Mouse (Mus musculus): ENCODE results near the gene Ell3.

The Ell3 gene

DNA sequence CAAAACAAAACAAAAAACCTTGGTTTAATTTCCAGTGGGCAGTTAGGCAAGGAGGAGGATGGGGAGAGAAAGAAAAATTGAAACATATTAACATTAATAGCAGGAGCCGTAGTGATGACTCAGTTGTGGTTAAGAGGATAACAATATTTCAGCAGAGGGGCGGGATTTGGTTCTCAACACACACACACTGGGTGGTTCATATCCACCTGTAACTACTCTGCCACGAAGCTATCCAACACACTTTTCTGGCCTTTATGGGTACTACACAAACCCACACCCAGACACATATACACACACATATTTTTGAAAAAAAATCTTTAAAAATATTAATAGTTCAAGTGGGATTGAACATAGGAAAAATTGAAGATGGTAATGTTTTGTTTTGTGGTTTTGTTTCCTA lies 2.9 kb upstream of the Ell3 start:
- DNase-seq, result no peak

DNA sequence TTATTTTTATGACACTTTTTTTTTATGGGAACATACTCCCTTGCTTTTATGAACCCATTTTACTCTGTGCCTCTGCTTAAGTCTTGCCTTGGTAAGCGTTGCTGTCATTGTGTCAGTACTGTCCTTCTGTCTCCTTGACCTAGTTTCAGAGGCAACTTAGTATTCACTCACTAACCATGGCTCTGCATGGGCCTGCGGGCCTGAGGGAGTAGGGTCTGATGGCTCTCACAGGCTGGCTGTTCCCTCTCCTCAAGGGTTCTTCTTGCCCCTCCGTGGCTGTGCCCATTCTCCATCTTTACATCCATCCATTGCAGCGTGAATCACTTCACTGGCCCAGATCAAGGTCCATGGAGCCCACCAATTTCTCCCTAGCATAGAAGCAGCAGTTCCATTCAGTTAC lies 2.4 kb upstream of the Ell3 start:
- no peak for DNase-seq

DNA sequence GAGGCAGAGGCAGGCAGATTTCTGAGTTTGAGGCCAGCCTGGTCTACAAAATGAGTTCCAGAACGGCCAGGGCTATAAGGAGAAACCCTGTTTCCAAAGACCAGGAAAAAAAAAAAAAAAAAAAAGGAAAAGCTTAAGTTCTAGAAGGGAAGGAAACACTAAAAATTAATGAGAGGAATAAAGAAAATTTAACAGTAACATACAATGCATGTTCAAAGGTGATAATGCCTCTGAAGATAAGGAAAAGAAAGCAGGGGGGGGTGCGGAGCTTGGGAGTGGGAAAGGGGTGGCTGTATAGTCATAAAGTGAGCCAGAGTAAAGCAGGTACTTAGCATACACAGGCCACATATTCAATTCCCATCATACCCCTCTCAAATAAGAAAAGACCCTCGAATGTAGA lies 1.0 kb upstream of the Ell3 start:
- no peak for DNase-seq

DNA sequence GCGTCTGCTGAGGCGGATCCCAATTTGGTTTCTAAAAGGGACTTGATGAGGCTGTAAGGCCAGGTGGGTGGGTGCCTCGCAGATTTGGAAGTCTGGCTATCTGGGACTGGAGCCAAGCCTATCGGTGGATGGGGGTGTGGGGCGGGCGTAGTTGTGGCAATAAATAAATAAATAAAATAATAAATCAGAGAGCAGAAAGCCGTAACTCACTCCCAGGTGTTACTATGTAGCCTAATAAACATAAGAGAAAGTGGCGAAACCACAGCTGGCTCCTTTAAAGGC lies 1.1 kb downstream of the Ell3 start:
- DNase-seq, result no peak

DNA sequence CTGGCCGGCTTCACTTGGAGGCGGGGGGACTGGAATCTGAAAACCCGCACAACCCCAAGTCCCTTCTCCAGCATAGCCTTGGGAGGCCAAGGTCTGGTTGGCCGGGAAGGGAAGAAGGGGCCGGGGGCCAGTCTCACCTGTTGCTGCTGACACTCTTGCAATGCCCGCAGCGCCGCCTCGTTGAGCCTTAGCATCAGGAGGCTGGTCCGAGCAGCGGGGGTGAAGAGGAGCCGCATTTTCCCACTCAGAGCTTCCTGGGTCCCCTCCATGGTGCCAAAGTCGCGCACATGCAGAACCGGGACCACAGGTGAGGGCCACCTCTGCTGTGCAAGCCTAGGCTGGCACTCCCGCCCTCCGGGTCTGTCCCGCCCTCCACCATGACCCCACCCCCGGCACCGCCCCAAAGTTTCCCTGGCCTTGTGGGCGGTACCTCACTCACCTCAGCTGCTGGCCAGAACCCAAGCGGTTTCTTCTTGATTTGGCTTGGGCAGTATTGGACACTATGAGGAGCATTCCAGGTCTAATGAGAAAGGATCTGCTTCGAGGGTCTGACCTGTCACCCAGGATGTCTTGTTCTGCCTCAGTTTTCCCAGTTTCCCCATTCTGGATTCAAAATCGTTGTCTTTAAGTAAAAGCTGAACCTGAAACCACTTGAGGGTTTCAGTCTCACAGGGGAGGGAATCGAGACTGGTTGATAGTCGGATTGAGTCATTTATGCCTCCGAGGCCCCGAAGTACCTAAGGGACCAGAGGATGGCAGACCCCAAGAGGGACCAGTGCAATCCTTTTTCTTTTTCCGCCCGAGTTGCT lies 1.6 kb downstream of the Ell3 start:
- no peak for DNase-seq

DNA sequence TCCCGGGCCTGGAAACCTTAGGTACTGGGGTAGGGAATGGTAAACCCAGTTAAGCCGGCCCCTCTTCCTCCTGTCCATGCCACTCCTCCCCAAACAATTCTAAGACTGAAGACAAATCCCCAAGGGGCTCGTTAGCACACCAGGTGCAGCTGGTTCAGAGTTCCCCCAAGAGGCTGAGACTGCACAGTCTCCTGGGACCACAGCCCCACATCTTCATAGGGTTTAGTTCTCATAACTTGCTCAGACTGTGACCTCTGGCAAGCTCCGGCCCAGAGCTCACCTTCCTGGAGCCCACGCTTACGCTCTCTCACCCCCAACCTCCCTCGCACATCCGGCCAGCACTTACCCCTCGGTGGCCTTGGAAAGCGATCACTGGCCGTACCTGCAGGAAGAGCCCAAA lies 2.3 kb downstream of the Ell3 start:
- DNase-seq, result no peak

DNA sequence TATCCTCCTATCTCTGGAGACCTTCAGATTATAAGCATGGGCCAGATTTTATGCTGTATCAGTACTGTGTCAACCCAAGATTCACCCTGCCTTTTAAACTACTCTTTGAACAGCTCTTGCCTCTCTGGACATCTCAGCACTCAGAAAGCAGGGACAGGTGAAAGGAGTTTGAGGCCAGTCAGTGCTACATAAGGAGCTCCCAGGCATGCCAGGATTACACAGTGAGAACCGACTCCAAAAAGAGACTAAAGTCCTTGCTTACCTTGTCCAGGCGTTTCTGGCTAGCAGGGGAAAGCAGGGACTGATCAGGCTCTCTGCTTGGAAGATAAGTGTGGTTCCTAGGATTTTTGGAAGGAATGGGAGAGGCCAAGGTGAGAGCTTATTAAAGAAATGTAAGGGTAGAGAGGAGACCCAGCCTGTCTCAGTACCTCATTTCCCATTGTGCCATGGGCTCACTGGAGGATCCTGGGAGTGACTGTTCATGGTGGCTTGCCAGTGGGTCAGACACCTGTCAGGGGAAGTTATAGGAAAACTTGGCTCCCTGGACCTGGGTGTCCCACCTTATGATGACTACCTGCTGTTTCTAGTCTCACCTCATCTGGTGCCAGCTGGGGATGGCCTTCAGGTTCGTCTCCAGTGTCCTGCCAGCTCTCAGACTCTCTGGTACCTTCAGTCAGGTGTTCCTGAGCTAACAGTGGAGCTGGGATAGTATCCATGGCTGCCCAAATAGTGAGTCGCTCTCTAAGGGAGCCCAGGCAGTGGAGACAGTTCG lies 3.1 kb downstream of the Ell3 start:
- DNase-seq, result no peak

DNA sequence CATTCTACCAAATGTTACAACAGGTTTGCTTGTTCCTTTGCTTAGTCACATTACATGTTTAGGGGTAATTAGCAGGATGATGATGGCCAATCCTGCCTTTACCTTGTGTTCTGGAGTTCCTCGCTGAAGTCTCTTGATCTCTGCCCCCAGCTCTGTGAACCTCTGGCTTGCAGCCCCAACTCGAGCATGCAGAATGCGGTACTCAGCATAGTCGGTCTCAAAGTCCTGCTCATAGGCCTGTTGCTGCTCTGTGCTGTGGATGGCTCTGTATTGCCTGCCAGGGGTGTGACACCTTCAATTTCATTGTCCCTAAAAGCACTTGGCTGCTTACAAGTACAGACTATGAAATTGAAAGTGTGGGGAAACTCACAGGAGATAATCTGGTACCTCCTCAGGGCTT lies 4.3 kb downstream of the Ell3 start:
- DNase-seq, result no peak

DNA sequence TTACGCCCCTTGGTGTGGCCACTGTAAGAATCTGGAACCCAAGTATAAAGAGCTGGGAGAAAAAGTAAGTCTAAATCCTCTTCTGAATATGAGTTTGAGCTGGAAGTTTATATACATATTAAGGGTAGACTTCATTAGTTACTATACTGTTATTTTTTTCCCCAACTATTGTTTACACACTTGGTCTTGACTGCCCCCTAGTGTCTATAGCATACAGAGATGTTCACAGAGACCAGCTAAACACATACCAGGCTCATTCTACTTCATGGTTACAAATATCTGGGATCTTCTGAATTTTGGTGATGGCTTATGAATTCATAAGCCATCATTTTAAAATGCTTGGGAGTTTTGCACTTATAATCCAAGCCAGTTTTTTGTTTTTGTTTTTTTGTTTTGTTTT lies 9.2 kb downstream of the Ell3 start:
- no peak for DNase-seq

DNA sequence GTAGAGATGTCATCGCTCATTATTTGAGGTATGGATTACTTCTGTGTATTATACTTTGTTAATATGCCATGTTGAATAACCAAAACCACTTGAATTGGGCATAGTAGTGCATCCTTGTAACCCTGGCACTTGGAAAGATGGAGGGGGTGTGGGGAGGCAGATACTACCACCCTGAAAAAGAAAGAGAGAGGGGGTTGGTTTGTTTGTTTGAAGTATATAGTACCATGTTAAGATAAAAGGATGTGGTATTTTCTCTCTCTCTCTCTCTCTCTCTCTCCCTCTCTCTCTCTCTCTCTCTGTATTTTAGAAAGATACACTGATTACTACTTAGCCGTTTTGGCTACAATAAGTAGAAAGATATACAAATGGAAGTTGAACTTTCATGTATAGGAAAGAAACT lies 18.2 kb downstream of the Ell3 start:
- DNase-seq, result no peak

DNA sequence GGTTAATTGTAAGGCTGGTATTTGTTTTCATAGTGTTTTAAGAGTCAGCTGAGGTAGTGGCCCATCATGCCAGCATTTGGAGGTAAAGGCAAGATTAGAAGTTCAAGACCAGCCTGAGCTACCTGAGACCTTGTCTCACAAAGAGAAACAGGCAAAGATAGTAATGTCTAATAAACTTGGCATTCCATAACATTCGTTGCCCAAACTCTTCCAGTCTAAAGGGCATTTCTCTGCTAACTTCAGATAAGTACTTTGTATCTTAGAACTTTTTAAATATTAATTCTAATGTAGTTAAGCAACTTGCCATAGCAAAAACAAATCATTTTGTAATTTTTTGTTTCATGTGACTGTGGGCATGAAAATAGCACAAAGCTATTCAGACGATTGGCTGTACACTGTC lies 20.9 kb downstream of the Ell3 start:
- no peak for DNase-seq

DNA sequence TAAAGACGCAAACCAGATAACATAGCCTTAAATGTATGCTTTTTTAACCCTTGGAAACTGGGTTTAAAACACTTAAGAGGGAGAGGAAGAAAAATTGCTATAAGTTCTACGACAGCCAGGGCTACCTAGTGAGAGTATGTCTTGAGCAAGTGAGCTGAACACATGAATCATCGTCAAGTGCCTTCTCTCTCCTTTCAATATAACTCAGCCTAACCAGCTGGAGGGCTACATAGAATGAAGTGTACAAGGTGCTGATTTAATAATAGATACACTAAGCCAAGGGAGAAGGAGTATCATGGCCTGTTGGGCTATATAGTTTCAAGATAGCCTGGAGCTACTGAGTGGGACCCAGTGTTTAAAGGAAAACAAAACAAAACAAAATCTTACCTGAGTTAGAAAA lies 25.6 kb downstream of the Ell3 start:
- no peak for DNase-seq

DNA sequence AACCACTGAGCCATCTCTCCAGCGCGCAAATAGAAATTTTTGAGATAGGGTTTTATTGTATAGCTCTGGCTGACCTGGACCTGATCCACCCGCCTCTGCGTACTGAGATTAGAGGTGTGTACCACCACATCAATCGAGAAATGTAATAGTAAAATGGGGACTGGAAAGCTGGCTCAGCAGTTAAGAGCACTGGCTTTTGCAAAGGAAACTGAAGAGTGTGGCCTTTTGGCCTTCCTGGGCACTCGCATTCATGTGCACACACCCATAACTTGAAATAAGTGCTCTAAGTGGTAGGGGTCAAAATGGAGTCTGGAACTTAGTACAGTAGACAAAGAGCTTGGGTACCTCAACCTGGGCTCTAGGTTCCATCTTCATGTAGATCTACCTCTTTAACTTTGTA lies 27.7 kb downstream of the Ell3 start:
- no peak for DNase-seq

DNA sequence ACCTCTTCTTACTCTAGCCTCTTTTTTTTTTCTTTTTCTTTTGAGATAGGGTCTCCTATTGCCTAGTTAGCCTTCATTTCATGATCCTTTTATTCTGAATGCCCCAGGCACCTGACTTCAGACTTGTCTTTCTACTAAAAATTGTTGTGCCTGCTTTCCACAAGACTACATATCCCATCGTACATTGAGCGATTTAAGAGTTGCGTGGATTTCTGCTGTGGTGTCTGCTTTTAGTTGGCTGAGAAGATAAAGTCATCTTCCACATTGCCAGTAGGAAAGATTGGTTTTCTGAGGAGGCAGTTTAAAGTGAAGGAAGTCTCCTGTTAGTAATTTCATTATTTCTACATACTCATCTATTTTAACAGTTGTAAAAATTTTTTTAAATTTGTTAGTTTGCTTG lies 28.5 kb downstream of the Ell3 start:
- DNase-seq, result no peak

DNA sequence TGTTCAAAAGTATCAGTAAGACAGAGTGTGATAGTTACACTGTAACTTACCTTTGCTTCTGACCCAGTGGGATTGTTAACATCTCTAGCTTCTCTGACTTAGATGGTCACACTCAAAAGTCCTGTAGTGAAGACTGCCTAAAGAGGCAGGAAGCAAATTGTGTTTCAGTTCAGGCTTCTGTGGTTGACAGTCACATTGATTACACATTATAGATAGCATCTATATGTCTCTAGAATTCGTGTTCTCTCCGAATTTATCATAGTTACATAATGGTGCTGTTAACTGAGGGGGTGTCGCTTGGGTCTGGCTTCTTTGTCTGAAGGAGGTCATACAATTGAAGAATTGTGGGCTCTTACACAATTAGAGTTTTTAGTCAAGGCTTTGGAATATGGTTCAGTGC lies 29.0 kb downstream of the Ell3 start:
- DNase-seq, result no peak

DNA sequence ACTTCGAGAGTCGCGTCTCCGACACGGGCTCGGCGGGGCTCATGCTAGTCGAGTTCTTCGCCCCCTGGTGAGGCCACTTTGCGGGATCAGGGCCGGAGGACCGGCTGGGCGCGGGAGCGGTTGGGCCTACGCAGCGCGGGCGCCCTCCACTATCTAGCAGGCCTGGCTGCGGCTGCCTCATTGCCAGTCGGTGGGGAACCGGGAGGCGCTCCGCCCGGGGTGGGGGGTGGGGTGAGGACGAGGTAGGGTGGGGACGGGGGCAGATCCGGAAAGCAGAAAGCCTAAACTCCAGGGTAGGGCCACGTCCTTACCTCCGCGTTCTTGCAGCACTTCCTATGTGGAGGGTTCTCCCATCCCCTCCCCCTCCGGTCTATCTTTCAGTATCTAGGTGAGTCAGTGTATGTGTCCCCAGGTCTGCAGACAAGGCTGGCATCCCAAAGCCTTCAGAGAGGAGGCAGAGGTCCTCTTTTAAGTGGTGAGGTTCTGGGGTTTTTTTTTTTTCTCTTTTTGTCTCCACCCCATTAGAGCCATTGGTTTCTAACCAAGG lies 29.9 kb downstream of the Ell3 start:
- no peak for DNase-seq

DNA sequence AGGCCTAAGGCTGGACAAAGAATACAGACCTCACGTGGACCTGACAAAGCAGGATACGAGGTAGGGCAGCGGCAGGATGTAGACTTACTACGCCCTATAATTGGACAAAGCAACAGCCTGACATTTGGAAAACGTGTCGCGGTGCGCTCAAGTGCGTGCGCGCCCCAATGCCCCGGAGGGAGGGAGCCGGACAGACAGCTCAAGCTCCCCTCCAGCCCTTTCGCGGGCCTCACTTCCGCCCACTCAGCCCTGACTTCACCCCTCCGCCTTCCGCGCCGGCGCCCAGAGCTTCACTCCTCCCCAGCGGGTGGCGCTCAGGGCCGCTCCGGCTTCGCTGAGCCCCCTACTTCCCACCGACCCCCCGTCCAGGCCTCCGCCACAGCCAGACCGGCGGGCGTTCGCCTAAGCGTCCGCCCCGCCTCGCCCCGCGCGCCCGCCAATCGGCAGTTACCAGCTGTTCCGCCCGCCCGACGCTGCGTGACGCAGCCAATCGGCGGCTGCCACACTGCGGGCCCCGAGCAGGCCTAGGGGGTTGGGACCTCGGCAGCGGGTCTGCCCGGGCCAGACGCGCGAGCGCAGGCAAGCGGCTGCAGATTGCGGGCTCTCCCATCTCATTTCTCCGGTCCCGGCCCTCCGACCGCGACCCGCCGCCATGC lies 30.6 kb downstream of the Ell3 start, which contains the start of the genes Pdia3 and Catsper2:
Pdia3 (plus strand) TSS at position 389 of the 656 bp plus-strand sequence.
Catsper2 (minus strand) TSS at position 406 of the 656 bp plus-strand sequence.
- DNase-seq, result peak; percentile 98

DNA sequence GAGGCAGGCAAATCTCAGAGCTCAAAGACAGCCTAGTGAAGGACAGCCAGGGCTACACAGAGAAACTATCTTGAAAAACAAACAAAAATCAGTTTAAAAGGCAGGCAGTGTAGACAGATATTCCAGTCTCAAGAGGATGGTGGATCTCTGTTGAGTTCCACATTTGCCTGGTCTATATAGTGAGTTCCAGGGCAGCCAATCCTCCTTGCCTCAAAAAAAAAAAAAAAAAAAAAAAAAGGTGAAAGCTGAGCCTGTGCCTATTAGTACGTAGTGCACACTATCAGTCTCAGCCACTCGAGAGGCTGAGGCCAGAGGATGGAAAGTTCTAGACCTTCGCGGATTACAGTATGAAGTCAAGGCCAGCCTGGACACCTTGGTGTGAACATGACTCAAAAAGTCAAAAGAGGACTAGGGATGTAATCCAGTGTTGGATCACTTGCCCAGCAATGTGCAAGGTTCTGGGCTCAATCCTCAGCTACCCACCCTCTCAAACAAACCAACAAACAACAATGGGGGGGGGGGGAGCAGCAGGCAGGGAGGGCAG lies 31.2 kb downstream of the Ell3 start:
- no peak for DNase-seq

DNA sequence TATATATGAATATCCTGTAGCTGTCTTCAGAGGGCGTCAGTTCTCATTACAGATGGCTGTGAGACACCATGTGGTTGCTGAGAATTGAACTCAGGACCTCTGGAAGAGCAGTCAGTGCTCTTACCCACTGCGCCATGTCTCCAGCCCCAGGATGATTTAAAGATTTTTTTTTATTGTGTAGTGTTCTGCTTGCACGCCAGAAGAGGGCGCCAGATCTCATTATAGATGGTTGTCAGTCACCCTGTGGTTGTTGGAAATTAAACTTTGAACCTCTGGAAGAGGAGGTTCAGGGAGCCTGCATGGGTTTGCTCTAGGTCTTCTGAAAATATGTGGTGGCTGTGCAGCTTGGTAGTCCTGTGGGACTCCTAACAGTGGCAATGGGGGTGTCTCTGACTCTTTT lies 35.9 kb downstream of the Ell3 start:
- no peak for DNase-seq

DNA sequence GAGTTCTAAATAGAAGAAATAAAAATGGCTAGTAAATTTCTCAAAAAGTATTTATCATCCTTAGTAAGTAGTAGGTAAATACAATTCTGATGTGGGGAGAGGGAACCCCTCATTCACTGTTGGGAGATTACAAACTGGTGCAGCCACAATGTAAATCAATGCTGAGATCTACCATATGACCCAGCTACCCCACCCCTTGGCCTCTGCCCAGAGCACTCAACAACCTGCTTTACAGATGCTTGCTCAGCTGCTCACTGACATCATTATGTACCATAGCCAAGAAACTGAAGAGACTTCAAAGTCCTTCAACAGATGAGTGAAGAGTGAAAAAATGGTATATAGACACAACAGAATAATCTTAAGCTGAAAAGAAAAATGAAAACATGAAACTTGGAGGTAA lies 40.8 kb downstream of the Ell3 start:
- DNase-seq, result no peak

DNA sequence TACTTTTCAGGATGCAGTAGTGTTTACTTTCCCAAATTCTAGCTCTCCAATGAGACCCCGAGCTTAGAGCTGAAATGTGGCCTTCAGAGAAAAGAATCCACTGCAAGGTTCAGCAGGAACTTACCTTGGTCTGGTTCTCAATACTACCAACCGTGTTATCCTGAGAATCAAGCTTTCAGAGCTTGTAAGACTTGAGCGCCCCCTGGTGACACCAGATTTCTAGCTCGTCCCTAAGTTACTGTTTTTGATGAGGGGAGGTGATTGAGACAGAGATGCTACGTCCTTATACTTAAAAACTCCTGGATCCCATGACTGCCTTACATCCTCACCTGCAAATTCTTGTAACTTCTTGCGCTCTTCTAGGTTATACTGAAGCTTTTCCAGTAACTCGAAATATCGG lies 47.5 kb downstream of the Ell3 start:
- peak; percentile 67 for DNase-seq
